Mouse (Mus musculus): ENCODE measurements at regions not wholly inside any gene's neighbourhood (a gene's known extent, or its start where the extent isn't known, plus 50 kb on each side); places are given as distances from the start of the nearest gene placed in this dataset.

- H3K36me3 ChIP-seq (ENCODE audit: poor library complexity, severe bottlenecking), result no peaks in the 10 kb centered on the region
- no peak overlapping the region for H3K27ac ChIP-seq
- no peak overlapping the region for H3K9ac ChIP-seq
- no peaks in the 10 kb centered on the region for H3K9me3 ChIP-seq (replicated peaks)
- no peaks in the 10 kb centered on the region for H3K27me3 ChIP-seq
- 84% methylated on average over 4 of the region's 4 CpGs for WGBS
- H3K4me2 ChIP-seq, result no peak overlapping the region
- no peak overlapping the region for H3K4me3 ChIP-seq
- no peaks in the 10 kb centered on the region for H3K4me1 ChIP-seq
- no peak for ATAC-seq
Measured at GRCm38 (mm10) chr12:51294971-51295477, 52.8 kb upstream of the G2e3 start.

DNA sequence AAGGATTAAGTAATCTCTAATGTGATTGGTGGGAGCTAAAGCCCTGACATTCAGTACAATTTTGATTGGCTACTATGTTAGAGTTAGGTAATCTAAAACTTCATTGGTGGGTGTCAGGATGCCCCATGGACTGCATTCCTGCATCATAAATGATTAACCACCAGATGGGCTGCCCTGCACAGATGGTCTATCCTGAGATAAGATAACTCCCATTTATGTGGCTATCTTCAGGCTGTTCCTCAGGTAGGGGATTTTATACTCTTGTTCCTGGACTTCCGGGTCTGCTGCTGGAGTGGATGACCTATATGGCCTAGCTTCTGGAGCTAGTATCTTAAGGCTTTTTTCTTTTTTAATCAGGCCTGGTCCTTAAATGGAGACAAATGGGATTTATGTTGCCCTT is 69.5 kb upstream of the G2e3 start:
- WGBS, result 93% methylated on average over 1 of the region's 1 CpGs
- no peak overlapping the region for H3K4me2 ChIP-seq
- no peaks in the 10 kb centered on the region for H3K36me3 ChIP-seq (ENCODE audit: poor library complexity, severe bottlenecking)
- no peak overlapping the region for H3K27ac ChIP-seq
- no peak for ATAC-seq
- H3K27me3 ChIP-seq, result no peaks in the 10 kb centered on the region
- peaks cover 14% of the 10 kb centered on the region for H3K4me1 ChIP-seq
- no peak overlapping the region for H3K9ac ChIP-seq
- no peak overlapping the region for H3K4me3 ChIP-seq
- no peaks in the 10 kb centered on the region for H3K9me3 ChIP-seq (replicated peaks)

GRCm38 (mm10) chr12:51275818-51276538 is 71.9 kb upstream of the G2e3 start:
- H3K4me1 ChIP-seq, result peaks cover 14% of the 10 kb centered on the region
- H3K4me3 ChIP-seq, result no peak overlapping the region
- H3K27me3 ChIP-seq, result no peaks in the 10 kb centered on the region
- 45% methylated on average over 14 of the region's 14 CpGs for WGBS
- no peak overlapping the region for H3K9ac ChIP-seq
- no peaks in the 10 kb centered on the region for H3K36me3 ChIP-seq (ENCODE audit: poor library complexity, severe bottlenecking)
- ATAC-seq, result peak; percentile 78
- no peaks in the 10 kb centered on the region for H3K9me3 ChIP-seq (replicated peaks)
- H3K4me2 ChIP-seq, result no peak overlapping the region
- H3K27ac ChIP-seq, result no peak overlapping the region

DNA sequence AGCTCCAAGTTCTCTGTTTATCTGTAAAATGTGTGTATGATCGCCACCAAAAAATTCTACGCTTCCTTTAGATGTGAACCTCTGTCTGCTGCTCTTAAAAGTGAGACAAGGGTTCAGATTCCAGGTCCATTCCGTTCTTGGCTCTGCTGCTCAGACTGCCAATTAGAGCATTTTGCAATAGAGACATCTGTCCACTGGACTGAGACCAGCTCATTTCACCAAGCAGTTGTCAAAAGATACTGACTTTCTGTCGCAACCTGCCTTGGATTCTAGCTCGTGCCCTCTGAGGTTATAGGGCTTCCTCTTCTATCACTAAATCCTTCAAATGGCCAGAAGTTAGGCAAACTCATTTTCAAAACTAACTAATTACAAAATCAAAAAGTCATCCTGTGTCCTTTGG is 74.4 kb upstream of the G2e3 start:
- no peak overlapping the region for H3K4me3 ChIP-seq
- peaks cover 14% of the 10 kb centered on the region for H3K4me1 ChIP-seq
- H3K36me3 ChIP-seq (ENCODE audit: poor library complexity, severe bottlenecking), result no peaks in the 10 kb centered on the region
- no peaks in the 10 kb centered on the region for H3K27me3 ChIP-seq
- H3K9ac ChIP-seq, result no peak overlapping the region
- no peak for ATAC-seq
- 70% methylated on average over 5 of the region's 5 CpGs for WGBS
- no peaks in the 10 kb centered on the region for H3K9me3 ChIP-seq (replicated peaks)
- H3K4me2 ChIP-seq, result no peak overlapping the region
- no peak overlapping the region for H3K27ac ChIP-seq

- Histone ChIP-seq H3K4me1 (no peaks in the 10 kb centered on the region), H3K4me2 (no peak overlapping the region), H3K36me3 (ENCODE audit: poor library complexity, severe bottlenecking) (no peaks in the 10 kb centered on the region), H3K9me3 (replicated peaks) (no peaks in the 10 kb centered on the region), H3K27ac (no peak overlapping the region), H3K9ac (no peak overlapping the region), H3K27me3 (no peaks in the 10 kb centered on the region), H3K4me3 (no peak overlapping the region)
- WGBS, result 88% methylated on average over 7 of the region's 7 CpGs
- ATAC-seq, result no peak
Measured at GRCm38 (mm10) chr12:51242839-51243238, 105.0 kb upstream of the G2e3 start.

DNA sequence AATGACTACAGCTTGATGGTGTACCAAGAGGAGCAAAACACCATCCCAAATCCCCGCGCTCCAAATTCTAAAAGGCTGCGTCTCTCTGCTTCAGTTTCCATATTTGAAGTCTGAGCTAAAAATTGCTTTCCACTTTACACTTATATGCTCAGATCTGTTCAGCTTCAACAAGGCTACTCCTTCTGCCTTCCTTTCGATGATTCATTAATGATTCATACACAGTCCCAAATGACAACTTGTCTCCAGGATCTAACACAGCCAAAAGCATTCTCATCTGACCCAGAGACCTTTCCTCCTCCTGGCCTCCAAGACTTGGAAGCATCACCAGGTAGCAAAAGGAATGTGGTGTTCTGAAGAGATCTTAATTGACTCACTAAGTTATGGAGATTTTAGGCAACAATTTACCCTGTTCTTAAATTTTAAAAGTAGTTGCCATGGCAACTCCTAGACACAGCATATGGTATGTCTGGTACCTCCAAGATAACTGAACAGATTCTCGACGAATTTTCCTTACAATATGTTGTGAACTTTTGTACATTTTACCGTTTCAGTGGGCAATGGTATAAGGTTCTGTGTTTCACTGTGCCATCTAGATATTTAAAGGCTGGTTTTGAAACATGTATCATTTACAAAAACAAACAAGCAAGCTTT is 106.6 kb upstream of the G2e3 start:
- H3K27me3 ChIP-seq, result no peaks in the 10 kb centered on the region
- H3K9ac ChIP-seq, result no peak overlapping the region
- peak; percentile 89; the same call in 1 of the 2 replicates for ATAC-seq
- no peaks in the 10 kb centered on the region for H3K9me3 ChIP-seq (replicated peaks)
- no peak overlapping the region for H3K4me2 ChIP-seq
- no peaks in the 10 kb centered on the region for H3K4me1 ChIP-seq
- H3K4me3 ChIP-seq, result no peak overlapping the region
- WGBS, result 81% methylated on average over 7 of the region's 7 CpGs
- H3K36me3 ChIP-seq (ENCODE audit: poor library complexity, severe bottlenecking), result no peaks in the 10 kb centered on the region
- H3K27ac ChIP-seq, result no peak overlapping the region

DNA sequence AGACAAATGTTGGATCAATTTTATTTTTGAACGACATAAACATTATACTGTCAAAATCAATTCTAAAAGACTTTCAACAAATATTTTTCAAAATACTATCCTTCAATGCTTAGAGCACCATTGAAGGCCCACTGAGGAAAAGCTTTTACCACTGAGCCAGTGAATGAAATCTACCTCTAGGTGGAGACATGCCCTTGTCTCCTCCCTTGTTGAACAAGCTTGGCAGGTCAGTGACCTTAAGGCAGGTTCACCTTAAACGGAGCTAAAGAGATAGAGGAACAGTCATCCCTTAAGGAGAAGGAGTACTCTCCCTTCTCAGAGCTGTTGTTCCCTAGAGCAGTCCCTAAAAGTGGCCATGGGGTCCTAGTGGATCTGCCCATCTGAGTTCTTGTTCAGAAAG is 136.2 kb upstream of the G2e3 start:
- Histone ChIP-seq H3K27me3 (no peaks in the 10 kb centered on the region), H3K9me3 (replicated peaks) (no peaks in the 10 kb centered on the region), H3K36me3 (ENCODE audit: poor library complexity, severe bottlenecking) (no peaks in the 10 kb centered on the region), H3K4me2 (no peak overlapping the region), H3K27ac (no peak overlapping the region), H3K9ac (no peak overlapping the region), H3K4me1 (no peaks in the 10 kb centered on the region), H3K4me3 (no peak overlapping the region)
- no peak for ATAC-seq
- 49% methylated on average over 2 of the region's 2 CpGs for WGBS

DNA sequence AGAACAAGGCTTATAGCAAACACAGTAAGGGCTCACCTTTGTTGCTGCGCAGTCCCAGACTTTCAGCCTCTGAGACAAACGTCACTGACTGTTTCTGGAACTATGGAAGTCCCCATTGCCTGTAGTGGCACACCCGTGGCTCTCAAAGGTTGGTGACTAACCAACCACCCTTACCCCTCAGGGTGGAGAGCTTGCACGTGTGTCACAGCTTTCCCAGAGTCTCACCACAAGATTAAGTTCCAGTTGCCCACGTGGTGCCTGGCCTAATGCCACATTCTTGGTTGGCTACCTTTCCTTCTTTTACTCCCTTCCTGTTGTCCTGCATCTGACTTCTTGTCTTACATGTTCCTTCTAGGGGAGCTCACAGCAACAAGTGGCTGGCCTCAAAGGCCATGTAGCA is 151.6 kb upstream of the G2e3 start:
- H3K9me3 ChIP-seq (replicated peaks), result no peaks in the 10 kb centered on the region
- no peak overlapping the region for H3K27ac ChIP-seq
- no peak for ATAC-seq
- no peaks in the 10 kb centered on the region for H3K36me3 ChIP-seq (ENCODE audit: poor library complexity, severe bottlenecking)
- H3K27me3 ChIP-seq, result no peaks in the 10 kb centered on the region
- 69% methylated on average over 5 of the region's 5 CpGs for WGBS
- no peak overlapping the region for H3K4me3 ChIP-seq
- H3K4me2 ChIP-seq, result no peak overlapping the region
- H3K4me1 ChIP-seq, result peaks cover 14% of the 10 kb centered on the region; the same call in 1 of the 2 replicates
- H3K9ac ChIP-seq, result no peak overlapping the region

GRCm38 (mm10) chr12:51195136-51195535 is 152.7 kb upstream of the G2e3 start:
- H3K4me1 ChIP-seq, result peaks cover 25% of the 10 kb centered on the region
- no peak for ATAC-seq
- H3K27me3 ChIP-seq, result no peaks in the 10 kb centered on the region
- H3K9me3 ChIP-seq (replicated peaks), result no peaks in the 10 kb centered on the region
- H3K4me3 ChIP-seq, result no peak overlapping the region
- no peaks in the 10 kb centered on the region for H3K36me3 ChIP-seq (ENCODE audit: poor library complexity, severe bottlenecking)
- H3K4me2 ChIP-seq, result no peak overlapping the region
- WGBS, result 64% methylated on average over 8 of the region's 8 CpGs
- H3K27ac ChIP-seq, result no peak overlapping the region
- 0 out of 2 replicates have a peak overlapping the region, but pooled peaks have one; percentile 14 for H3K9ac ChIP-seq

DNA sequence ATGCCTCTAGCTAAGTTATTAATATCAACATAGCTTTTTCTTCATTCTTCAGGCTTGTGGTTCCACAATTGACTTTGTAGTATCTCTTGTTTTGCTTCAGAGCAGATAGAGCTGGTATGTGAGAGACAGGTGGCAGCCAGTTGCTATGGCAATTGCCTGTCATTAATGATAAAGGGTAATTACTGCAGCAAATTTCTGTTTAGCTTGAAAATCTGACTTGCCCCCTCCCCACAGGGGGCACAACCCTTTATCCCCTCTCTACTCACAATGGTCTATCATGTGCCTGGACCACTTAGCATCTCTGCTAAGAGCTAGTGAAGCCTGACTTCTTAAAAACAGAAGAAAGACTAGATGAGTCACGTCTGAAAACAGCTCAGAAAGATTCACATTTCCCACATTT is 157.1 kb upstream of the G2e3 start:
- Histone ChIP-seq H3K27ac (peak overlapping the region; percentile 74), H3K4me3 (no peak overlapping the region), H3K4me1 (peaks cover 53% of the 10 kb centered on the region), H3K9me3 (replicated peaks) (no peaks in the 10 kb centered on the region), H3K9ac (no peak overlapping the region), H3K4me2 (0 out of 2 replicates have a peak overlapping the region, but pooled peaks have one; percentile 2), H3K36me3 (ENCODE audit: poor library complexity, severe bottlenecking) (no peaks in the 10 kb centered on the region), H3K27me3 (no peaks in the 10 kb centered on the region)
- WGBS, result 5% methylated on average over 1 of the region's 1 CpGs
- ATAC-seq, result peak; percentile 57

- Histone ChIP-seq H3K9me3 (replicated peaks) (no peaks in the 10 kb centered on the region), H3K27me3 (no peaks in the 10 kb centered on the region), H3K4me1 (peaks cover 51% of the 10 kb centered on the region), H3K4me2 (0 out of 2 replicates have a peak overlapping the region, but pooled peaks have one; percentile 2), H3K9ac (no peak overlapping the region), H3K36me3 (ENCODE audit: poor library complexity, severe bottlenecking) (no peaks in the 10 kb centered on the region), H3K27ac (peak overlapping the region; percentile 74), H3K4me3 (no peak overlapping the region)
- 30% methylated on average over 5 of the region's 5 CpGs for WGBS
- ATAC-seq, result peak; percentile 48; the same call in 1 of the 2 replicates
Measured at GRCm38 (mm10) chr12:51190186-51190585, 157.7 kb upstream of the G2e3 start.

DNA sequence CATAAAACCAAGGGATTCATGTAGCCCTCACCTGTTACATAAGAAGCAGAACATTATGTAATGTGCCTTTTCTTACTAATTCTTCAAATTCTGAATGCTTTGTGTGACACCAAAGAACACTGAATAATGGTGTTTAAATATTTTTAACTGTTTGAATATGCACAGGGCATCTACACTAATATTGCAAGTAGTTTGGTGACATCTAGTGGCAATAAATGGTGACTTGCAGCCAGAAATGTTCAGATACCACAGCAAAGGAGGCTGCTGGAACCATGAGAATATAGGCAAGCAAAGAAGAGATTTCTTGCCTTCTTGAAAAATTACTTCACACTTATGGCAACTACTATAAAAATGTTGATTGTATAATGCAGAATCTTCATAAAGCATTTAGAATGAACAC is 159.6 kb upstream of the G2e3 start:
- no peaks in the 10 kb centered on the region for H3K36me3 ChIP-seq (ENCODE audit: poor library complexity, severe bottlenecking)
- H3K27ac ChIP-seq, result peak overlapping the region; percentile 63
- H3K27me3 ChIP-seq, result no peaks in the 10 kb centered on the region
- no peaks in the 10 kb centered on the region for H3K9me3 ChIP-seq (replicated peaks)
- H3K4me3 ChIP-seq, result no peak overlapping the region
- H3K9ac ChIP-seq, result no peak overlapping the region
- H3K4me1 ChIP-seq, result peaks cover 46% of the 10 kb centered on the region
- peak; percentile 71 for ATAC-seq
- no peak overlapping the region for H3K4me2 ChIP-seq
